Mouse (Mus musculus) MEL (cell line): Measurements from ENCODE around the gene Rilpl1. TPM values are rescaled to one million over a fixed set of nuclear protein-coding genes. Genes with fewer than 3 reads are reported as not detected.

ENCODE experiments used
- DNase-seq: peaks from one replicate; pipeline ENCODE4 v3.0.0; 2011; ENCODE audit warnings: low read depth, low spot score
- H3K27ac ChIP-seq: 2 replicates; pipeline ENCODE4 v1.5.1; 2012; ENCODE audit warnings: low read depth, mild to moderate bottlenecking, control low read depth, low read length, moderate library complexity; ENCODE audit not compliant: control insufficient read depth
- H3K27me3 ChIP-seq, 2 experiments: fragments of 150-350 bp in 1 of 2; sonication (generic) in 1 of 2; 2 replicates each; pipeline ENCODE4 v1.6.1; 2012; ENCODE audit warnings: low read length in 2 of 2, mild to moderate bottlenecking in 2 of 2, improper control_type of control experiment in 1 of 2, moderate library complexity in 1 of 2; ENCODE audit not compliant: insufficient read depth in 2 of 2, control insufficient read depth in 1 of 2
- H3K36me3 ChIP-seq, 2 experiments: 2 replicates each; pipeline ENCODE4 v1.6.1; 2012 to 2014; ENCODE audit warnings: low read length in 2 of 2, improper control_type of control experiment in 1 of 2, inconsistent platforms in 1 of 2, mild to moderate bottlenecking in 1 of 2; ENCODE audit not compliant: insufficient read depth in 2 of 2, control insufficient read depth in 1 of 2
- H3K4me1 ChIP-seq, 2 experiments: fragments of 150-350 bp in 1 of 2; sonication (generic) in 1 of 2; 2 replicates each; pipeline ENCODE4 v1.6.1; 2012; ENCODE audit warnings: low read length in 2 of 2, improper control_type of control experiment in 1 of 2, mild to moderate bottlenecking in 1 of 2; ENCODE audit not compliant: insufficient read depth in 2 of 2, control insufficient read depth in 1 of 2
- H3K4me3 ChIP-seq, 2 experiments: fragments of 150-350 bp in 1 of 2; sonication (generic) in 1 of 2; 2 replicates each; pipeline ENCODE4 v1.5.1; 2012; ENCODE audit warnings: low read depth in 2 of 2, low read length in 2 of 2, mild to moderate bottlenecking in 2 of 2, moderate library complexity in 2 of 2, control low read depth in 1 of 2, improper control_type of control experiment in 1 of 2; ENCODE audit not compliant: control insufficient read depth in 1 of 2, insufficient read depth in 1 of 2
- H3K79me2 ChIP-seq: 2 replicates; pipeline ENCODE4 v1.6.1; 2012; ENCODE audit warnings: mild to moderate bottlenecking, low read length, moderate library complexity; ENCODE audit not compliant: control insufficient read depth, poor library complexity, insufficient read depth
- H3K9ac ChIP-seq: 2 replicates; pipeline ENCODE4 v1.6.1; 2012; ENCODE audit warnings: low read depth, mild to moderate bottlenecking, control low read depth, low read length, moderate library complexity; ENCODE audit not compliant: control insufficient read depth, poor library complexity, severe bottlenecking
- H3K9me3 ChIP-seq: fragments of 150-350 bp; sonication (generic); replicated peaks from 2 replicates; pipeline ENCODE4 v1.6.1; 2012; ENCODE audit warnings: mild to moderate bottlenecking, low read length, improper control_type of control experiment, moderate library complexity; ENCODE audit not compliant: insufficient read depth
- BHLHE40 ChIP-seq: IDR thresholded peaks from 2 replicates; pipeline ENCODE4 v1.6.1; 2012; ENCODE audit warnings: low read depth, mild to moderate bottlenecking, inconsistent platforms, low read length, improper control_type of control experiment, borderline replicate concordance
- CHD1 ChIP-seq: IDR thresholded peaks from 2 replicates; pipeline ENCODE4 v1.6.1; 2012; ENCODE audit warnings: low read depth, mild to moderate bottlenecking, inconsistent platforms, low read length, improper control_type of control experiment
- CHD2 ChIP-seq: IDR thresholded peaks from 2 replicates; pipeline ENCODE4 v1.6.1; 2011; ENCODE audit warnings: low read length, improper control_type of control experiment
- CTCF ChIP-seq, 3 experiments: IDR thresholded peaks in 2 of 3; conservative IDR thresholded peaks in 1 of 3; 2 replicates each; pipeline ENCODE4 v1.5.1; 2011 to 2012; ENCODE audit warnings: low read length in 3 of 3, low read depth in 2 of 3, mild to moderate bottlenecking in 2 of 3, improper control_type of control experiment in 1 of 3, inconsistent platforms in 1 of 3, mixed read lengths in 1 of 3, moderate library complexity in 1 of 3; ENCODE audit not compliant: control insufficient read depth in 1 of 3, insufficient read depth in 1 of 3, poor library complexity in 1 of 3, severe bottlenecking in 1 of 3
- E2F4 ChIP-seq: IDR thresholded peaks from 2 replicates; pipeline ENCODE4 v1.6.1; 2011; ENCODE audit warnings: low read depth, low read length, improper control_type of control experiment, borderline replicate concordance
- EP300 ChIP-seq, 2 experiments: IDR thresholded peaks; 2 replicates each; pipeline ENCODE4 v1.6.1; 2011; ENCODE audit warnings: improper control_type of control experiment in 2 of 2, low read length in 2 of 2, low read depth in 1 of 2, mild to moderate bottlenecking in 1 of 2
- ETS1 ChIP-seq: IDR thresholded peaks from 2 replicates; pipeline ENCODE4 v1.6.1; 2012; ENCODE audit warnings: low read depth, mild to moderate bottlenecking, inconsistent platforms, low read length, improper control_type of control experiment, moderate library complexity
- GABPA ChIP-seq: IDR thresholded peaks from 2 replicates; pipeline ENCODE4 v1.6.1; 2012; ENCODE audit warnings: low read depth, mild to moderate bottlenecking, inconsistent platforms, low read length, improper control_type of control experiment, moderate library complexity
- GATA1 ChIP-seq: IDR thresholded peaks from 2 replicates; pipeline ENCODE4 v1.6.1; 2011; ENCODE audit warnings: low read depth, low read length, improper control_type of control experiment
- HCFC1 ChIP-seq: IDR thresholded peaks from 2 replicates; pipeline ENCODE4 v1.6.1; 2012; ENCODE audit warnings: low read depth, mild to moderate bottlenecking, inconsistent platforms, low read length, improper control_type of control experiment, moderate library complexity
- MAFK ChIP-seq: IDR thresholded peaks from 2 replicates; pipeline ENCODE4 v1.6.1; 2011; ENCODE audit warnings: low read depth, mild to moderate bottlenecking, low read length, improper control_type of control experiment, borderline replicate concordance
- MAX ChIP-seq: IDR thresholded peaks from 2 replicates; pipeline ENCODE4 v1.6.1; 2011; ENCODE audit warnings: low read length, improper control_type of control experiment
- MYB ChIP-seq: IDR thresholded peaks from 2 replicates; pipeline ENCODE4 v1.6.1; 2011; ENCODE audit warnings: mild to moderate bottlenecking, low read depth, low read length, improper control_type of control experiment
- MYC ChIP-seq: IDR thresholded peaks from 2 replicates; pipeline ENCODE4 v1.6.1; 2011; ENCODE audit warnings: low read depth, mild to moderate bottlenecking, low read length, improper control_type of control experiment, moderate library complexity
- NELFE ChIP-seq: IDR thresholded peaks from 2 replicates; pipeline ENCODE4 v1.6.1; 2011; ENCODE audit warnings: low read depth, low read length, improper control_type of control experiment
- POLR2A ChIP-seq, 2 experiments: IDR thresholded peaks; 2 replicates each; pipeline ENCODE4 v1.6.1; 2011 to 2012; ENCODE audit warnings: low read length in 2 of 2, mild to moderate bottlenecking in 2 of 2, control low read depth in 1 of 2, improper control_type of control experiment in 1 of 2, low read depth in 1 of 2, moderate library complexity in 1 of 2; ENCODE audit not compliant: control insufficient read depth in 1 of 2, insufficient read depth in 1 of 2, poor library complexity in 1 of 2
- POLR2AphosphoS2 ChIP-seq: IDR thresholded peaks from 2 replicates; pipeline ENCODE4 v1.6.1; 2011; ENCODE audit warnings: low read length, improper control_type of control experiment
- RCOR1 ChIP-seq: IDR thresholded peaks from 2 replicates; pipeline ENCODE4 v1.6.1; 2012; ENCODE audit warnings: low read depth, mild to moderate bottlenecking, inconsistent platforms, low read length, improper control_type of control experiment
- SMC3 ChIP-seq: IDR thresholded peaks from 2 replicates; pipeline ENCODE4 v1.6.1; 2011; ENCODE audit warnings: low read depth, low read length, improper control_type of control experiment
- USF1 ChIP-seq: IDR thresholded peaks from 2 replicates; pipeline ENCODE4 v1.6.1; 2014; ENCODE audit warnings: low read depth, mild to moderate bottlenecking, inconsistent platforms, low read length, improper control_type of control experiment, moderate library complexity
- USF2 ChIP-seq, 2 experiments: IDR thresholded peaks; 2 replicates each; pipeline ENCODE4 v1.6.1; 2011 to 2012; ENCODE audit warnings: improper control_type of control experiment in 2 of 2, low read length in 2 of 2, borderline replicate concordance in 1 of 2, inconsistent platforms in 1 of 2, low read depth in 1 of 2, mild to moderate bottlenecking in 1 of 2; ENCODE audit not compliant: insufficient read depth in 1 of 2
- ZKSCAN1 ChIP-seq: IDR thresholded peaks from 2 replicates; pipeline ENCODE4 v1.6.1; 2012; ENCODE audit warnings: low read depth, mild to moderate bottlenecking, inconsistent platforms, low read length, improper control_type of control experiment, moderate library complexity
- ZMIZ1 ChIP-seq: IDR thresholded peaks from 2 replicates; pipeline ENCODE4 v1.6.1; 2012; ENCODE audit warnings: low read depth, mild to moderate bottlenecking, inconsistent platforms, low read length, improper control_type of control experiment, moderate library complexity
- ZNF384 ChIP-seq: IDR thresholded peaks from 2 replicates; pipeline ENCODE4 v1.6.1; 2012; ENCODE audit warnings: low read depth, mild to moderate bottlenecking, inconsistent platforms, low read length, improper control_type of control experiment
- polyA plus RNA-seq, 2 experiments: library from polyadenylated mRNA; stranded (reverse) in 1 of 2; unstranded in 1 of 2; fragments of >175 nt in 1 of 2; fragments of >200 nt in 1 of 2; gene quantifications; 2 replicates each; pipeline versions ENCODE4 v1.2.1 to v1.2.4; 2012; ENCODE audit warnings: low replicate concordance in 2 of 2, low read depth in 1 of 2; ENCODE audit not compliant: insufficient read length in 2 of 2, insufficient read depth in 1 of 2, missing spikeins in 1 of 2
- total RNA-seq: library from RNA; depleted of rRNA; stranded (reverse); fragments of 300-350 nt; gene quantifications from 2 replicates; pipeline ENCODE4 v1.2.3, GENCODE M21; 2012

The Rilpl1 gene
- total and polyA plus RNA-seq, 3 experiments: 5.7 to 8.6 TPM; not detected in 1

DNA sequence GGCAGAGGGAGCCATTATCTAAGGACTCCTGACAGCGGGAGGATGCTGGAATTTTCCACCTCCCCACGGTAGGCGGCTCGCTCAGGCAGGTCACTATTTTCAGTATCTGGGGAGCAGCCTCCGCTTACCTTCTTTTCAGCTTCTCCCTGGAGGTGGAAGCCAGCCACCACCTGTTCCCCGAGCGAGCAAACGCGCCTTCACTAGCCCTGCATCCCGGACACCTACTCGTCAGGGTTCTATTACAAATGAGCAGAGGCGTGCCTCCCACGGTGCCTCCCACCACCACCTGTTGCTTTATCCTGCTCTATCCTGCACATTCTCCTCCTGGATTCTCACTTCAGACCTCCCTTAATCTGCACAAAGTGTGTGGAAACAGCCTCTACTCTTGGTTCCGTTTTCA is 27.4 kb downstream of the Rilpl1 start:
- Histone ChIP-seq H3K9ac (no peak overlapping the region), H3K9me3 (no peaks in the 10 kb centered on the region), H3K36me3 (no peaks in the 10 kb centered on the region), H3K4me1 (peaks cover 0 to 4% of the 10 kb centered on the region in 2 experiments; a peak in 1 of 4 replicates), H3K27me3 (no peaks in the 10 kb centered on the region), H3K4me3 (no peak overlapping the region), H3K27ac (no peak overlapping the region), H3K79me2 (no peaks in the 10 kb centered on the region)
- no peak for TF ChIP-seq MAFK
- no peak for TF ChIP-seq HCFC1
- TF ChIP-seq ZMIZ1: no peak
- TF ChIP-seq SMC3: no peak
- TF ChIP-seq GABPA: no peak
- no peak for TF ChIP-seq CTCF (IDR thresholded peaks at IDR 0.05 in 2 of 3, conservative IDR thresholded peaks at IDR 0.05 in 1 of 3; ENCODE audit: control insufficient read depth in 1 of 3, insufficient read depth in 1 of 3, low read depth in 2 of 3, low read length in 3 of 3, poor library complexity in 1 of 3, severe bottlenecking in 1 of 3)
- TF ChIP-seq MYC: no peak
- DNase-seq: no peak

DNA sequence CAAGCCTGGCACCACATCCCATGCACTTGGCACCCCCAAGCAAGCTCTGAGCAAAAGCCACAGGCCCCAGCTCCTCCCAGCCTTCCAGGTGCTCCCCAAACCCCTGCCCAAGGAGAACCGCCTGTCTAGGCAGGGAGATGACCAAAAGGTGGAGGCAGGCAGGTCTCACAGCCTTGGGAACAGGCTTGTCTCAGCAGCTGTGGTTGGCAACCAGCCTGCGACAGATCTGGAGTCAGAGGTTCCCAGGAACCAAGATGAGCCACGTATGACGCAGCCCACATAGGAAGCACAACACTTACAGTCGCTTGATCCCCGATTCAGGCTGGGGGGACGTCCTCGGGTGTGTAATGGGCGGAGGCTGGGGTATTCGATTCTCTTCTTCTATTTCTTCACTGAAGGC is 29.6 kb downstream of the Rilpl1 start:
- H3K79me2 ChIP-seq: no peaks in the 10 kb centered on the region
- no peaks in the 10 kb centered on the region for H3K27me3 ChIP-seq
- H3K9me3 ChIP-seq: no peaks in the 10 kb centered on the region
- no peak for DNase-seq
- H3K27ac ChIP-seq: no peak overlapping the region
- H3K4me3 ChIP-seq: no peak overlapping the region
- H3K9ac ChIP-seq: no peak overlapping the region
- no peak for TF ChIP-seq MAX
- no peak for TF ChIP-seq USF2 (IDR thresholded peaks at IDR 0.05; ENCODE audit: borderline replicate concordance in 1 of 2, insufficient read depth in 1 of 2, low read depth in 1 of 2, low read length in 2 of 2)
- TF ChIP-seq ETS1: no peak
- TF ChIP-seq POLR2AphosphoS2: no peak
- TF ChIP-seq GATA1: no peak
- TF ChIP-seq SMC3: no peak
- TF ChIP-seq ZMIZ1: no peak
- TF ChIP-seq, all 39 proteins: peak for 0
- Histone ChIP-seq H3K36me3 (no peaks in the 10 kb centered on the region), H3K4me1 (peaks cover 0 to 4% of the 10 kb centered on the region in 2 experiments; a peak in 1 of 4 replicates)

GRCm38 (mm10) chr5:124500573-124500972 is 30.6 kb downstream of the Rilpl1 start:
- H3K27me3 ChIP-seq: no peaks in the 10 kb centered on the region
- H3K9ac ChIP-seq: no peak overlapping the region
- H3K79me2 ChIP-seq: no peaks in the 10 kb centered on the region
- H3K9me3 ChIP-seq: no peaks in the 10 kb centered on the region
- no peak for TF ChIP-seq HCFC1
- no peak for TF ChIP-seq MYC
- no peak for TF ChIP-seq NELFE
- no peak for TF ChIP-seq EP300 (IDR thresholded peaks at IDR 0.05; ENCODE audit: low read depth in 1 of 2, low read length in 2 of 2)
- no peak for TF ChIP-seq CHD1
- no peak for TF ChIP-seq GATA1
- no peak for TF ChIP-seq USF2 (IDR thresholded peaks at IDR 0.05; ENCODE audit: borderline replicate concordance in 1 of 2, insufficient read depth in 1 of 2, low read depth in 1 of 2, low read length in 2 of 2)
- TF ChIP-seq E2F4: no peak
- no peak for TF ChIP-seq MYB
- no peak for TF ChIP-seq ZKSCAN1
- TF ChIP-seq CHD2: no peak
- no peak for TF ChIP-seq BHLHE40
- no peak for TF ChIP-seq RCOR1
- TF ChIP-seq POLR2A (IDR thresholded peaks at IDR 0.05; ENCODE audit: control insufficient read depth in 1 of 2, insufficient read depth in 1 of 2, low read depth in 1 of 2, low read length in 2 of 2, poor library complexity in 1 of 2): no peak
- TF ChIP-seq ZNF384: no peak
- no peak for TF ChIP-seq USF1
- no peak for TF ChIP-seq MAX
- peaks cover 0 to 4% of the 10 kb centered on the region in 2 experiments; a peak in 1 of 4 replicates for H3K4me1 ChIP-seq
- H3K36me3 ChIP-seq: no peaks in the 10 kb centered on the region
- no peak overlapping the region for H3K4me3 ChIP-seq
- DNase-seq: no peak
- H3K27ac ChIP-seq: no peak overlapping the region
